Mouse (Mus musculus) CH12.LX (cell line): Measurements from ENCODE around the gene Rbl2.
A peak's percentile ranks its signal among the peaks of the same experiment; 100 is the strongest.

Experiments used
- EP300 ChIP-seq: IDR thresholded peaks from 2 replicates; pipeline ENCODE4 v1.6.1; 2011; ENCODE audit warnings: low read length, improper control_type of control experiment
- MAX ChIP-seq: IDR thresholded peaks from 2 replicates; pipeline ENCODE4 v1.6.1; 2011; ENCODE audit warnings: low read length, improper control_type of control experiment
- POLR2A ChIP-seq: IDR thresholded peaks from 2 replicates; pipeline ENCODE4 v1.6.1; 2011; ENCODE audit warnings: low read depth, mild to moderate bottlenecking, improper control_type of control experiment, low read length
- RAD21 ChIP-seq: IDR thresholded peaks from 2 replicates; pipeline ENCODE4 v1.6.1; 2011; ENCODE audit warnings: low read depth, mild to moderate bottlenecking, low read length, improper control_type of control experiment, moderate library complexity
- USF2 ChIP-seq: conservative IDR thresholded peaks from 2 replicates; pipeline ENCODE4 v1.6.1; 2011; ENCODE audit warnings: low read depth, low read length, improper control_type of control experiment

DNA sequence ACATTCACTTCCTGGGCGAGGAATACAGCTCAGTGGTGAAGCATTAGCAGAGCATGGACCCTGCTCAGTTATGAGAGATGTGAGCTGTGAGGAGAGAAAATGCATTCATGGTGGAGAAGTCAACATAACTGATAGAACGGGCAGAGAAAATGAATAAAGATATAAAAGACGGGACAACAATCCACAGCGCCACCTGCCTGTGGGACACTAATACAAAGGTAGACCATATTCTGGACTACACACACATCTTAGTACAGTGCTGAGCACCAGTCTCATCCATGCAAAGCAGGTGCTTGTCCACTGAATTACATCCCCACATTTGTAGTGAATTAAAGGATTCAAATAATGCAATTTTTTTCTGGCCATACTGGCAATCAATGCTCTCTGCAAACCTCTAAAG, 47.7 kb downstream of the Rbl2 start:
- TF ChIP-seq EP300 (no peak), USF2 (no peak), POLR2A (no peak), RAD21 (peak; percentile 30), MAX (no peak)
